Mouse (Mus musculus) thymus, adult 2 months (tissue): Measurements from ENCODE around the gene Zc3hav1. TPM values are rescaled to one million over a fixed set of nuclear protein-coding genes. Genes with fewer than 3 reads are reported as not detected.
A peak's percentile ranks its signal among the peaks of the same experiment; 100 is the strongest.

Experiments
- DNase-seq: peaks from one replicate; pipeline ENCODE4 v3.0.0; 2021
- H3K27ac ChIP-seq: fragments of 200-500 bp; 2 replicates; pipeline ENCODE4 v1.5.1; 2012; ENCODE audit warnings: low read length, control low read depth; ENCODE audit not compliant: control insufficient read depth, insufficient read depth
- H3K27me3 ChIP-seq: fragments of 200-500 bp; 2 replicates; pipeline ENCODE4 v1.6.1; 2012; ENCODE audit warnings: mild to moderate bottlenecking, low read length, moderate library complexity, mixed read lengths; ENCODE audit not compliant: control insufficient read depth, insufficient read depth
- H3K36me3 ChIP-seq: fragments of 200-500 bp; 2 replicates; pipeline ENCODE4 v1.6.1; 2012; ENCODE audit warnings: mild to moderate bottlenecking, low read length, moderate library complexity; ENCODE audit not compliant: control insufficient read depth, insufficient read depth
- H3K4me1 ChIP-seq: fragments of 200-500 bp; replicated peaks from 2 replicates; pipeline ENCODE4 v1.6.1; 2012; ENCODE audit warnings: low read length; ENCODE audit not compliant: control insufficient read depth, insufficient read depth
- H3K4me3 ChIP-seq: fragments of 200-500 bp; 2 replicates; pipeline ENCODE4 v1.5.1; 2012; ENCODE audit warnings: mild to moderate bottlenecking, low read length, control low read depth, moderate library complexity; ENCODE audit not compliant: control insufficient read depth, insufficient read depth
- CTCF ChIP-seq: fragments of 200-500 bp; IDR thresholded peaks from 2 replicates; pipeline ENCODE4 v1.5.1; 2012; ENCODE audit warnings: mild to moderate bottlenecking, control low read depth, low read length, moderate library complexity, borderline replicate concordance; ENCODE audit not compliant: control insufficient read depth, poor library complexity, insufficient read depth; ENCODE audit errors: extremely low read depth
- POLR2A ChIP-seq: fragments of 200-500 bp; IDR thresholded peaks from 2 replicates; pipeline ENCODE4 v1.6.1; 2012; ENCODE audit warnings: mild to moderate bottlenecking, low read length, control low read depth, moderate library complexity; ENCODE audit not compliant: control insufficient read depth, poor library complexity, insufficient read depth; ENCODE audit errors: extremely low read depth
- WGBS: fragments of 180-500 bp; shearing (Covaris S2); methylation state at CpG from one replicate; pipeline ENCODE4 v1.1.7; 2018; 5-methylcytosine and 5-hydroxymethylcytosine counted together
- polyA plus RNA-seq: library from polyadenylated mRNA; depleted of rRNA; stranded (reverse); fragments of >200 nt; gene quantifications from 2 replicates; pipeline ENCODE4 v1.2.3, GENCODE M21; 2012; rRNA removed

Gene Zc3hav1
- polyA plus RNA-seq: 79.0 and 86.4 TPM in 2 replicates

- H3K27ac ChIP-seq: peak within 1 kb of the TSS; percentile 90
- peak within 1 kb of the TSS; percentile 65 for H3K4me3 ChIP-seq
- WGBS: under 1% methylated on average over 87 of the region's 87 CpGs
- TF ChIP-seq CTCF (0 out of 2 replicates have a peak, but pooled peaks have one; percentile 13), POLR2A (peak; percentile 94)
- H3K36me3 ChIP-seq: no peaks in the 10 kb centered on the region
- peak; percentile 88 for DNase-seq
- no peaks in the 10 kb centered on the region for H3K27me3 ChIP-seq
- peaks cover 13% of the 10 kb centered on the region for H3K4me1 ChIP-seq
Observed at GRCm38 (mm10) chr6:38353811-38354722, at the start of gene Zc3hav1. Zc3hav1 (minus strand) TSS chr6:38354603.

GRCm38 (mm10) chr6:38389671-38390070 is 35.3 kb upstream of the Zc3hav1 start:
- peak; percentile 26 for DNase-seq
- Histone ChIP-seq H3K36me3 (no peaks in the 10 kb centered on the region), H3K27ac (no peak overlapping the region), H3K4me1 (no peaks in the 10 kb centered on the region), H3K27me3 (no peaks in the 10 kb centered on the region), H3K4me3 (no peak overlapping the region)
- TF ChIP-seq CTCF (no peak), POLR2A (no peak)
- 85% methylated on average over 3 of the region's 3 CpGs for WGBS

- Histone ChIP-seq H3K27ac (no peak within 1 kb of the TSS), H3K4me1 (0 out of 2 replicates have a peak, but pooled peaks cover 2% of the 10 kb centered on the region), H3K27me3 (no peaks in the 10 kb centered on the region), H3K4me3 (peak within 1 kb of the TSS; percentile 1; the same call in 1 of the 2 replicates), H3K36me3 (no peaks in the 10 kb centered on the region)
- 1% methylated on average over 26 of the region's 26 CpGs for WGBS
- TF ChIP-seq POLR2A: no peak
- TF ChIP-seq CTCF: no peak
- peak; percentile 74 for DNase-seq
Observed at GRCm38 (mm10) chr6:38381129-38381771, 26.8 kb upstream of the Zc3hav1 start, which contains the start of gene Ttc26. Ttc26 (plus strand) TSS chr6:38381469.

- 3% methylated on average over 4 of the region's 4 CpGs for WGBS
- no peak for TF ChIP-seq POLR2A
- TF ChIP-seq CTCF: no peak
- H3K4me1 ChIP-seq: 0 out of 2 replicates have a peak, but pooled peaks cover 2% of the 10 kb centered on the region
- no peaks in the 10 kb centered on the region for H3K27me3 ChIP-seq
- H3K27ac ChIP-seq: no peak overlapping the region
- no peaks in the 10 kb centered on the region for H3K36me3 ChIP-seq
- H3K4me3 ChIP-seq: peak overlapping the region; percentile 1; the same call in 1 of the 2 replicates
- peak; percentile 5 for DNase-seq
Observed at GRCm38 (mm10) chr6:38380764-38381128, 26.3 kb upstream of the Zc3hav1 start.

GRCm38 (mm10) chr6:38374271-38374670 is 19.9 kb upstream of the Zc3hav1 start:
- Histone ChIP-seq H3K36me3 (no peaks in the 10 kb centered on the region), H3K4me1 (no peaks in the 10 kb centered on the region), H3K27me3 (no peaks in the 10 kb centered on the region), H3K27ac (no peak overlapping the region), H3K4me3 (no peak overlapping the region)
- TF ChIP-seq POLR2A: no peak
- TF ChIP-seq CTCF: no peak
- DNase-seq: no peak
- WGBS: 89% methylated on average over 1 of the region's 1 CpGs

GRCm38 (mm10) chr6:38369945-38370344 is 15.5 kb upstream of the Zc3hav1 start:
- TF ChIP-seq CTCF (no peak), POLR2A (no peak)
- 86% methylated on average over 3 of the region's 3 CpGs for WGBS

More at GRCm38 (mm10) chr6:38369945-38370344, 15.5 kb upstream of the Zc3hav1 start:
- Histone ChIP-seq H3K4me3 (no peak overlapping the region), H3K27me3 (no peaks in the 10 kb centered on the region), H3K4me1 (no peaks in the 10 kb centered on the region), H3K27ac (no peak overlapping the region), H3K36me3 (no peaks in the 10 kb centered on the region)
- DNase-seq: no peak
